Mouse (Mus musculus) embryo, embryonic 10.5 days (tissue): Measurements from ENCODE around the gene Slc9a8.

Source experiments
- DNase-seq: peaks from one replicate; pipeline ENCODE4 v3.0.0-alpha.2; 2015; ENCODE audit warnings: low spot score

Slc9a8 gene

DNA sequence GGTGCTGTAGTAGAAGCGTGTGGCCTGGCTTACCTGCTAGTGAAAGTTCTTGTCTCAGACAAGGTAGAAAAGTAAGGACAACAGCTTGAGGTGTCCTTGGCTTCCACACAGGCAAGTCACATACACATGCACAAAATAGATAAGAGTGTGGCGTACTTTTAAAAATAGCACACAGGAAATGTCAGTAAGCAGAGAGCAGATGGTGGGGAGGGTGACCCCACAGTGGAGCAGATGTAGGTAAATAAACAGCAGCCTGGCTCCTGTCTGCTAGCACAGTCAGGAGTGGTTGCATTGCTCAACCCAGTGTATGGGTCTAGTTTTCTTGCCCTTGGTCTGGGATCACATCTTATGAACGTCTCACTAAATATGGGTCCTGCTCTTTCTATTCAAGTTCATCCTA is 89.0 kb downstream of the Slc9a8 start:
- DNase-seq, result no peak

- DNase-seq, result no peak
These were observed 90.9 kb downstream of the Slc9a8 start for GRCm38 (mm10) chr2:167512365-167512764.

- no peak for DNase-seq
These were observed 91.5 kb downstream of the Slc9a8 start for GRCm38 (mm10) chr2:167512970-167513369.

GRCm38 (mm10) chr2:167514641-167515040 is 93.1 kb downstream of the Slc9a8 start:
- no peak for DNase-seq

GRCm38 (mm10) chr2:167515688-167516087 is 94.2 kb downstream of the Slc9a8 start:
- no peak for DNase-seq

- no peak for DNase-seq
These were observed 98.2 kb downstream of the Slc9a8 start for GRCm38 (mm10) chr2:167519606-167520252.
